Mouse (Mus musculus) left cerebral cortex, adult 11 months (tissue): Measurements from ENCODE around the gene 1700017B05Rik.
"Not testable (repeated sequence)": the region's sequence is repeated elsewhere in the genome, so short reads cannot be mapped to it uniquely, and the experiment has no call there.

Experiments
- DNase-seq: peaks from one replicate; pipeline ENCODE4 v3.0.0; 2022; ENCODE audit warnings: low spot score

1700017B05Rik gene

GRCm38 (mm10) chr9:57244106-57244685, 18.2 kb downstream of the 1700017B05Rik start:
- no peak for DNase-seq

- no peak for DNase-seq
These were observed 19.5 kb downstream of the 1700017B05Rik start for GRCm38 (mm10) chr9:57242916-57243315.

DNA sequence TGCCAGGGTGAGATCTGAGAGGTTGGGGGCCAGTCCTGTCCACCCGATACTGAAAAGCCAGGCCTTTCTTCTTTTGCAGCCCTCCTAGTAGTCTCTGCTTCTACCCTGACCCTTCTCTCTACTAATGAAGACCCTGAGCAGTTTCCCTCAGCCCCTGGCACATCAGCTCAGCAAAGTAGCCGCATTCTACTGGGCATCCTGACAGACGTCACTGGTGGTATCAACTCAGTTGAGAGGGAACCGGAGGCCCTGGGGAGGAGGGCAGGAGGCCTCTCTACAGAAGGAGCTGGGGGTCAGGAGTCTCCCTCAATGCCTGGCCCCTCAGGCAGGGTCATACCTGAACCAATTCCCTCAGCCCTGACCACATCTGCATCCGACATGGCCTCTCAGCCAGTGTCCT, 21.3 kb downstream of the 1700017B05Rik start:
- DNase-seq, result no peak

GRCm38 (mm10) chr9:57238220-57238619, 24.2 kb downstream of the 1700017B05Rik start:
- no peak for DNase-seq

GRCm38 (mm10) chr9:57237705-57238104, 24.7 kb downstream of the 1700017B05Rik start:
- DNase-seq, result no peak

DNA sequence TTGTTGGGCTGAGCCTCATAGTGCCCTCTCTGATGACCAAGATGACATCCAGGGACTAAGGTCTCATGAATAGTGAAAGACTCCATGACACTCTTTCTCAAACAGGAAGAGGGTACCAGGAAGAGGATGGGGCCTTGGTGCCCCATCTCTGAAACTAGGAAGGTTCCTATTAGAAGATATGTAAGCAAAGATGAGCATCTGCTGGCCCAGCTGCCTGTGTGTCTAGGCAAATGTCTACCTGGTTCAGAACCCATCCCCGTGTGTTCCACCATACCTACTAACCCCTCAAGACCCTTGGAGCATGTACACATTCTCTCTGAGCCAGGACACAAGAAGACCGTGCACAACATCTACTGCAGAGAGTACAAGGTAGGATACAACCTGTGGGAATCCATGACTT, 26.2 kb downstream of the 1700017B05Rik start, which contains the start of gene Trcg1:
Gene Trcg1, plus strand, starts transcription at position 301 of the 400 bp plus-strand sequence.
- no peak for DNase-seq

DNA sequence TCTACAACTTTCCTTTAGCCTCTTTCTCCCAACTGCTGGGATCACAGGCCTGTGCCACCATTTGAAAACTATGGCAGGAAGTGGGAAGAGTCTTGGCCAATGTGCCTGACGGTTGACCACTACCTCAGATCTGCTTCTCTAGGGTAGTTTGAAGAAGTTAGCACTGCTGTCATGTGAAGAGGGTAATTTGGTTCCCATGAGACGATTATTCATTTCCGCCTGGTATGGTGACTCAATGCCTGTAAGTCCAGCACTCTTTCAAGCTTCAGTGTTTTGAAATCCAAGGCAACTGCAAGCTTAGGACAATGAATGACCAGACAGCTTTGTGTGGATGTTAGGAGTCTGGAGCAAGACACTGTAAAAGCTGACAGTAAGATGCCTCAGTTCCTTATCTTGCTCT, 28.6 kb downstream of the 1700017B05Rik start:
- DNase-seq, result no peak

DNA sequence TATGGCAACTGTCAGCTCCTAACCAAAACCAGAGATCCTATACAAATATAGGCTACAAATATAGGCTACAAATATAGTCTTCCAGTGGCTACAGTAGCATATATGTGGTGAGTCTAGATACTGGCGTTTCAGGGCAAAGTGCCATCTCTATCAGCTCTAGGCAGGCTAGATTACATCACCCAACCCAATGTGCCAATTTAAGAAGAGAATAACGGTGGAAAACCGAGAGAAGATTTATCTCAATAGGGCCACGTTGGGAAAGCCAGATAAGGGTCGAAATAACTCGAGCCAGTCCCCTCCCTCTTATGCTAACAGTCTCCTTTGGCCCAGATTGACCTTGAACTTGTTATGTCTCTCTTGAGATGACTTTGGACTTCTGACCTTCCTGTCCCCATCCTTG, 29.3 kb downstream of the 1700017B05Rik start:
- no peak for DNase-seq

GRCm38 (mm10) chr9:57232341-57232940, 30.0 kb downstream of the 1700017B05Rik start:
- DNase-seq, result no peak

DNA sequence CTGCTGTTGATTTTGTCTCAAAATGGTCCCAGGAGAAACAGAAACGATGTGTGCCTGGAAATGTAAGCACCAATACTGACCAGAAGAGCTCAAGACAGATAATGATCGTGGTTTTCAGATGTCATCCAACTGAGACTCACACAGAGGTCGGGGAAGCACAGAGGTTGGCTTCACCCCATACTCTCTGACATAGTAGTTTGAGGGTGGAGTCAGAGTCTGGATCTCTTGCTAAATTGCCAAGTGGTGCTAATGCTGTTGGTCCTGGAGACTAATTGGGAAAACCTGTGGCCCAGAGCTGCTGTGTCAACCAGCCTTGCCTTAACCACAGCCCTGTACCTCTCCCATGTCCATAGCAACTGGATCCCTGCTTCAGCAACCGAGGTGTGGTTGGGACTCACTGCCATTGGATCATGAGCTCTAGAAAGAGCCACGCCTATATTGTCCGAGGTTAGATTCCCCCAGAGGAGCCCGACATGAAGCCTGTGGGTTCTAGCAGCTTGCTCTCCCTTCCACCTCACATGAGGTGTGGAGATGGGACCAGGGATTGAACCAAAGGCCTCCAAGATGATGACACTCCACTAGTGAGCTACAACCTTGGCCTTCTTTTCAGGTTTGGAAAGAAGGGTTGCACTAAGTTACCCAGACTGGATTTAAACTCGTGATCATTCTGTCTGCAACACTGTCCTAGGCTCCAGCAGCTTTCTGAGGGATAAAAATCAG, 30.7 kb downstream of the 1700017B05Rik start:
- DNase-seq, result no peak

- DNase-seq, result no peak
These were observed 32.1 kb downstream of the 1700017B05Rik start for GRCm38 (mm10) chr9:57230146-57230783.

DNA sequence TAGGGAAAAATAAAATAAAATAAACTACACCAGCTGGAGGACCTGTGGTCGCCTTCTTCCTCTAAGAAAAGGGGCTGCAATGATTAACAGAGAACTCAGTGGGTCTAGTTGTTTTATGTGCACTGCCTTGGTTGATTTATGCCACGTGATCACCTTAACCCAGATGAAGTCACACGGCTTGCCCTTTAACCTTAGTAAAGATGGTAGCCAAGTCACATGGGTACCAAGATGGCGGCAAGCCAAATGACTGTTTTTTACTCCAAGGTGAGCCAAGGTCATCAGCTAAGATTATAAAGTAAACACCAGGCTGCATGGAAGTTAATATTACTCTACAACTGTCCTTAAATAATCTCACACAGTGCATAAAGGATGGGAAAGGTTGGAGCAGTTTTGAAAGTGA, 32.7 kb downstream of the 1700017B05Rik start:
- DNase-seq, result no peak

DNA sequence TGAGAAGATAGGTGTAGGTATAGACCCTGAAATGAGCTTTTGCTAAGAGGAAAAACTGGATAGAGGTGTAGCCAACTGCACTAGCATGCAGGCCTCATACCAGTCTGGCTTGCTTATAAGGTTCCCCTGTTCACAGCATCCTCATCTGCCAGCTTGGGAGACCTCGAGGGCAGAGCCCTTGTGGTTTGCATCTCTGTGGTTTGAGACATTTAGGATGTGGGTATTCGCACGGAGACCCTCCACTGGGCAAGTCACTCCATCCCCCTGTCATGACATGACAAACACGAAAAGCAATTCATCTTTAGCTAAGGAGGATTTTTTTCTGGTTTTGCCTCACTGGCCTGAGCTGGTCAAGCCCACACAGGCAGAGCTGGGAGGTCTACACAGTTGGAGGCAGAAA, 34.2 kb downstream of the 1700017B05Rik start:
- no peak for DNase-seq

- no peak for DNase-seq
These were observed 35.2 kb downstream of the 1700017B05Rik start for GRCm38 (mm10) chr9:57227203-57227602.

- DNase-seq, result not testable (repeated sequence)
These were observed 35.7 kb downstream of the 1700017B05Rik start for GRCm38 (mm10) chr9:57226628-57227122.

- DNase-seq, result no peak
These were observed 36.4 kb downstream of the 1700017B05Rik start for GRCm38 (mm10) chr9:57225780-57226627.

DNA sequence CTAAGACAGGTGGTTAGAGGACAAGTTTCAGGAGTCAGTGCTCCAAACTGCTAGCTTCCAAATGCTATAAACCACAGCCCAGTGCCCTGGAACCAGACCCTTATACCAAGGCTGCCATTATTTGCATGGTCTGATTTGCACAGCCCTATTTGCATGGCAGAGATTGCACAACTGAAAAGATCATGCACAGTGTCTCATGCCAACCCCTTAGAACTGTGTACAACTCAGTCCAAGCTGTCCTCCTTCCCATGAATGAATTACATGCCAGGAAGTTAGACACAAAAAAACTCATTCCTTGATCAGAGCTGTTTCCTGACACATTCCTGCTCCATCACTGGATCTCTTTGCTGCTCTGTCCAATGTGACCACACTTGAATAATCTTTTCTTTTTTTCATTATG, 39.1 kb downstream of the 1700017B05Rik start:
- no peak for DNase-seq

DNA sequence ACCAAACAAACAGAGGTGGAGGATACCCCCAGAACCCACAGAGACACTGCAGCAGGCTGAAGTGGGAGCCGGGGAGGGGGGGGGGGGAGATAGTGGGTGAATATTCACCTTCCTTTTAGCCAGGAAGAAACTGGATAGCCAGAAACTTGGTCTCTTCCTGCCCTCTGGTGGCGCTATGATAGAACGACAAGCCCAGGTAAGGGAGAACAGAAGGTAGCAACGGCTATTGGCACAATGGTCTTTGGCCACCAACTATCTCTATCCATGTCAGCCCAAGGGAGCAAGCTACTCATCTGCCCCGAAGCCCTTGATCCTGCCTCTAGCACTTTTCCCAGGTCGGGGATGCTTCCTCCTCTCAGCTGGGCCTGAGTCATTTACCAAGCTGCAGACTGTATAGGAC, 42.1 kb downstream of the 1700017B05Rik start:
- no peak for DNase-seq

GRCm38 (mm10) chr9:57219511-57219910, 42.9 kb downstream of the 1700017B05Rik start:
- no peak for DNase-seq

DNA sequence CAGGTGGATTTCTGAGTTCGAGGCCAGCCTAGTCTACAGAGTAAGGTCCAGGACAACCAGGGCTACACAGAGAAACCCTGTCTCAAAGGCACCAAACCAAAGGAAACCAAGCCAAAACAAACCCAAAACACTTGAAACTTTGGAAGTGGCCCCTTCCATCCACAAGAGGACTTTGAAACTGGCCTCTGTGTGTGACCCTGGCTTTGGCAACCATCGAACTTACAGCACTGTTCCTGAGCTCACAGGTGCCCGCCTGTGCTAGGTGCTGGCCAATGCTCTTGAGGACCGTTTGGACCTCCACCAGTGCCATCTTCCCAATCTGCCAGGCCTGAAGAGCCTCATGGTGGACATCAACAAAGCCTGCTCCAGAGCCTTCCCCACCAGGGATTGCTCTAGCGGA, 43.6 kb downstream of the 1700017B05Rik start:
- DNase-seq, result no peak

GRCm38 (mm10) chr9:57217220-57217619, 45.2 kb downstream of the 1700017B05Rik start:
- DNase-seq, result no peak

GRCm38 (mm10) chr9:57214500-57214899, 47.9 kb downstream of the 1700017B05Rik start:
- DNase-seq, result no peak
